Mouse (Mus musculus) adrenal gland, postnatal 36 days (tissue): Measurements from ENCODE around the gene Cldn14. TPM values are rescaled to one million over a fixed set of nuclear protein-coding genes. Genes with fewer than 3 reads are reported as not detected.

Experiments
- DNase-seq, 2 experiments: peaks; one replicate each; pipeline ENCODE4 v3.0.0; 2021; ENCODE audit warnings: mixed read lengths in 1 of 2
- total RNA-seq, 2 experiments: library from RNA; stranded (reverse); gene quantifications; 2 replicates each; pipeline ENCODE4 v1.2.3; 2021

Gene Cldn14
- total RNA-seq, 2 experiments from 2014 or later = not detected

- DNase-seq = peak; percentile 29 to 45
These were observed 96.5 kb downstream of the Cldn14 start for GRCm38 (mm10) chr16:93912158-93912557.

- DNase-seq = no peak
These were observed 97.6 kb downstream of the Cldn14 start for GRCm38 (mm10) chr16:93910735-93911665.

DNA sequence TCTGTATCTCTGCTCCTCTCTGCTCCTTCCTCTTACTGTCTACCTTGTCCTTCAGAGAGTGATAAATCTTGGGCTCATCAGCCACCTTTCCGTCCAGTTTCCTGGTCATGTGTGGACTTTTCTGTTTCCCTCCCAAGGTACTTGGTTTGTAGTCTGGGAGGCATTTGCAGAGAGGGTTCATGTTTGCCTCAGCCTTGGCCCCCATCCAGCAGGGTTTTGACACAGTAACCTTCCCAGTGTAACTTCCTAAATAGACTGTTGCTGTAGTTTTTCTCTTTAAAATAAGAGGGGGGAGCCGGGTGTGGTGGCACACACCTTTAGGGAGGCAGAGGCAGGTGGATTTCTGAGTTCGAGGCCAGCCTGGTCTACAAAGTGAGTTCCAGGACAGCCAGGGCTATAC lies 98.7 kb downstream of the Cldn14 start:
- DNase-seq = peak; percentile 52 to 55

GRCm38 (mm10) chr16:93908196-93908595 lies 100.4 kb downstream of the Cldn14 start:
- no peak for DNase-seq

DNA sequence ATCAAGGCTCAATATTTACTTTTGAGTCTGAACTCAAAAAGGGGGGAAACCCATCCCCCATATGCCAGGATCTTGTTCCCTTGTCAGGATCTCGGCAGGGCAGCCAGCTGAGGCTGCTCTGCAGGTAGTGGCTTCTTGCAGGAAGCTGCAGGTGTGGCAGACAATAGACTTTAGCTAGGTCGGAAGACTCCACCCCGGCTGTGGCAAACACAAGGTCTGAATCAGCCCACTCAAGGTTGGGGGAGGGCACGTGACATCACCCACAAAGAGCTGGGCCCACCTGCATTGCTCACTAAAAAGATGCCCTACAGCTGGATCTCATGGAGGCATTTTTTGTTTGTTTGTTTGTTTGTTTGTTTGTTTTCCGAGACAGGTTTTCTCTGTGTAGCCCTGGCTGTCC lies 100.9 kb downstream of the Cldn14 start:
- no peak for DNase-seq

DNA sequence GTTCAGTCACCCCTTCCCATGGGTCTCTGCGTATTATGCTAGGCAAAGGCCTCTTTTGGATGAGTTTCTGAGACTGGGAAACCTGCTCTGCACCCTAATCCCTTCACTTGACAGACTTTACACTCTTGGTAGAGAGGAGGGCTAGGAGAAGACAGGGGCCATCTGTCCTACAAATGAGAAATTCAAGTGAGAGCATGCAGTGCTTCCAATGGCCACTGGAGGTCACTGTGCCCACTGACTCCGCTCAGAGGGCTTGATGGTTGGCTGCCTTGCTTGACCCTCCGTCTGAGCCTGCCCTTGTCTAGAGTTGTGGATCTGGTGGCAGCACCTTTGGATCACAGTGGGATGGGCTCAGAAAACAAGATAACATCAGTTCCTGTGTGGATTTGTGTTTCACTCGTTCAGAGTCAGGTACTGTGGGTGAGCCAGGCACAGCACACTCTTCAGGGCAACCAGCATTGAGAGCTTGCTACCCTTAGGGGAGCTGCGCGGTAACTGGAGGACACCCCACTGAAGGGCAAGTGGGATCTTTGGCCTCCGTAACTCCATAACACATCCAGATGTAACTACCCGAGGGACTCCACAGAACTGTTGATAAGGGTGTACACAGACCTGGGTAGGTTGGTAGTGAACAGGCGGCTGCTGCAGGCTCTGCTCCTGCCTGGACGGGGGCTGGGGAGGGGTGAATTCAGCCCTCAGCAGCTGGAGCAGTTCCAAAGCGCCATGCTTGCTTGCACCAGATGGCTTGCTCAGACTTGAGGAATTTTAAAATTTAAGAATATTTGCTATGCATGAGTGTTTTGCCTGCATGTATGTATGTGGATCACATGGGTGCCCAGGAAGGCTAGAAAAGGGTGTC lies 102.3 kb downstream of the Cldn14 start:
- DNase-seq = peak; percentile 57 to 64

DNA sequence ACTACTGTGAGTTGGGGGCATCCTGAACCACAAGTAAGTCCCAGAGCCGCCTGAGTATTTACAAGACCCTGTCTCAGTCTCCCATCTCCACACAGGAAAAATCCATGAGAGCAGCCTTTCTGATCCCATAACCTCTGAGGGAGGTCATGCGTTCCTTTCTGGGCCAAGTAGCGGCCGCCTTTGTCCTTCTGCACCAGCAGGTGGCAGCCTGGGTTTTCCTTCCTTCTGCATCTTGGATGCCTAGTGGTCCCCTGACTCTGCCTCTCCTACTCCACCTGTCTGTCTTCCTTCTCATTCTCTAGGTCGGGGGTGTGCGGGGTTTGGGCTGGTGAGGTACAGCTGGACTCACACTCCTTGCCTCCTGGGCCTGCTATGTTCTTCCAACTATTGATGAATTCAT lies 105.6 kb downstream of the Cldn14 start:
- no peak for DNase-seq

DNA sequence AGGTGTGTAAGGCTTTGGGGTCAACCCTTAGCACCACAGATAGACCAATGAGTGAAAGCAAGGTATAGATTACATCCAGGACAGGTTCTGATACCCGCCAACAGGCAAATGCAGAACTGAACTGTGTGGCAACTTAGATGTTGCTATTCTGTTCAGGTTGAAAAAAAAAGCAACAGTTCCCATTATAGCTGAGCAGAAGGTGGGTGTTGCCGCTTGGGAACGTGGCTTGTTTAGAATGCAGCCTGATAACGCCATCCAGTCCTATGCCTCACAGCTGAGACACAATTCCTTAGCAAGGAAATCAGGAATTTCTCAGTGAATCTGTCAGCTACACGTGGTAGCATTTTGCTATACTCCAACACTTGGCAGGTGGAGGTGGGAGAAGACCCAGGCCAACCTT lies 115.4 kb downstream of the Cldn14 start:
- DNase-seq = no peak

DNA sequence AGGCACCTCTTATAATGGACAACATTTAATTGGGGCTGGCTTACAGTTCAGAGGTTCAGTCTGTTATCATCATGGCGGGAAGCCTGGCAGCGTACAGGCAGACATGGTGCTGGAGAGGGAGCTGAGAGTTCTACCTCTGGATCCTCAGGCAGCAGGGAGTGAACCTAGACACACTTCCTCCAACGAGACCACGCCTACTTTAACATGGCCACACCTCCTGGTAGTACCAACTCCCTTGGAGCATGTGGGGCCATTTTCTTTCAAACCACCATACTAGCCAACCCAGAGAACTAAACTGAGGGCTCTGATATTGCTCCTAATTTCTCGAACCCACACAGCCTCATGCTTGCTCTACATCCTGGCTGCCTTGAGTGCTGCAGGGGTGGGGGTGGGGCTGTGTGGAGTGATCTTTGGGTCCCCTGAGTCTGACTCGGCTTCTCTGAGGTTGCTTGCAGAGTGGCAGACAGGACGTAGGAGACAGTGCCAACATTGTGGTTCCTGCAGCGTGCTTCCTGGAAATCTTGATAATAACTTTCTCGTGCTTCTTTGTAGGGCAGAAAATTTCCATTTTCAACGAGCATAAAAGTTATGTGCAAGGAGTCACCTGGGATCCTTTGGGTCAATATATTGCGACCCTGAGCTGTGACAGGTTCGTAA lies 117.6 kb downstream of the Cldn14 start:
- DNase-seq = no peak

GRCm38 (mm10) chr16:93888481-93888880 lies 120.2 kb downstream of the Cldn14 start:
- no peak for DNase-seq

DNA sequence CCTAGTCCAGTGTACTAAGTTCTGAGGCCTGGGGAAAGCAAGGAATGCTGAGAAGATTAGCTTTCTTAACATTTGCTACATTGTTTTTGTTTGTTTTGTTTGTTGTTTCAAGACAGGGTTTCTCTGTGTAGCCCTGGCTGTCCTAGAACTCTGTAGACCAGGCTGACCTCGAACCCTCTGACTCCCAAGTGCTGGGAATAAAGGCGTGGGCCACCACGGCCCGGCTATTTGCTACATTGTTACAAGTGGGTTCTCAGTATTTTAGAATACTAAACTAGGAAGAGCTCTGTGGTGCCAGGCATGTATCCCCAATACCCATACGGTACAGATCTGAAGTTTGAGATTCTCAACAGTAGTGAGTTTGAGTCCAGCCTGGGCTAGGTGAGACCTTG lies 123.9 kb downstream of the Cldn14 start:
- no peak for DNase-seq

DNA sequence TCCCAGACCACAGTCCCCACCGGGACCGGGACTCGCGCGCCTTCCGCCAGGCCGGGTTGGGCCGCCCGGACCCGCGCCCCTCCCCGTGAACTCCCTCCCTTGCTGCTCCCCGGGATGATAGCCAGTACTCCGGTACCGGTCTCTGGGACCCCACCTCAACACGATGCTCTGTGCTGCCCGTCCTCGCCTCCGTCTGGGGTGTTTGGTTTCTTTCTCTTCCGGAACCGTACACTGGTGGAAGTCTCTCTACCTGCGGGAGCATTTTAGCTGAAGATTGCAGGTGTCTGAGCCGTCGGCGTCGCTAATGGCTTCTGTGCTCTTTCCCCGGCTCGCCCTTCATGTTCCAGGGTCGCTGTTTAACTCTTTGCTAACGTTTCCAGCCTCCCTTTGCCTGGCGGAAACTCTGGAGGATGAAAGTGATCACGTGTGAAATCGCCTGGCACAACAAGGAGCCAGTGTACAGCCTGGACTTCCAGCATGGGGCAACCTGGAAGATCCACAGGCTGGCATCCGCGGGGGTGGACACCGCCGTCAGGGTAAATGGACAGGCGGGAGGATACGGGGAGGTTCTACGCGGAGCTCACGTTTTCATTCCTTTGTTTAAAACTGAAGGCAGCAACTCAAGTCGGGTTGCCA lies 124.4 kb downstream of the Cldn14 start:
- peak; percentile 24 to 25 for DNase-seq

- peak; percentile 97 for DNase-seq
These were observed 125.1 kb downstream of the Cldn14 start, which contains the start of gene Chaf1b for GRCm38 (mm10) chr16:93883423-93884085. Gene Chaf1b (plus strand): TSS chr16:93883901.

GRCm38 (mm10) chr16:93877612-93878380 lies 130.8 kb downstream of the Cldn14 start:
- no peak for DNase-seq

GRCm38 (mm10) chr16:93874841-93875240 lies 133.8 kb downstream of the Cldn14 start:
- DNase-seq = no peak

Other genes starting within 250 kb of the Cldn14 start
- gene Morc3, start 176.7 kb downstream of the Cldn14 start, total RNA-seq = 10 to 100 TPM; 28.9 to 44.8 TPM
- gene Chaf1b, start 124.9 kb downstream of the Cldn14 start, total RNA-seq = 1 to 10 TPM; 3.0 to 3.9 TPM
- not detected for gene Sim2, start 76.1 kb upstream of the Cldn14 start, total RNA-seq